Mouse (Mus musculus): ENCODE results near the gene Prkcq. TPM values are rescaled to one million over a fixed set of nuclear protein-coding genes. Genes with fewer than 3 reads are reported as not detected.

Gene Prkcq
- total and polyA plus RNA-seq, 2 experiments from 2014 or later: 4.8 to 5.2 TPM

DNA sequence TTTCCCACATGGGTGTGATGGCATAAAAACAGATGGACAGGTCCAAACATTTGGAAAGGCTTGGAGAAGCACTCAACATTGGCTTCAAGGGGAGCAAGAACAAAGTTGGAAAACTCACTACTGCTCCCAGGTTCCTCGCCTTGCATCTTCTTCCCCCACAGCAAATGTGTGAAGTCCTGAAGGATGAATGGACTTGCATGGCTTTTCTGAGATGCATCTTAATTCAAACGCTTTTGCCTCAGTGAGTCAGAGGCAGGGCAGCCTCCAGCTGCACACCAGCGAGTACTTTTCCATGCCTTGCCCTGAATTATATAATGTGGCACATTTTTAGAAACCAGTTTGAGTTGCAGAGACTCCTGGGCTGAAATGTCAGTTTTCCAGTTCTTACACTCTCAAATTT lies 175.9 kb downstream of the Prkcq start:
- 83% methylated on average over 3 of the region's 3 CpGs for WGBS
- DNase-seq: no peak
- no peak for ATAC-seq

More for the DNA sequence above, 175.9 kb downstream of the Prkcq start:
- Histone ChIP-seq H3K4me3 (ENCODE audit: low read depth, low read length) (no peak overlapping the region), H3K9me3 (ENCODE audit: low read length) (no peaks in the 10 kb centered on the region), H3K4me1 (ENCODE audit: insufficient read depth) (no peaks in the 10 kb centered on the region), H3K27me3 (ENCODE audit: insufficient read depth, low read length) (no peaks in the 10 kb centered on the region), H3K9ac (no peak overlapping the region), H3K27ac (ENCODE audit: low read depth, low read length) (no peak overlapping the region), H3K36me3 (ENCODE audit: insufficient read depth) (no peaks in the 10 kb centered on the region), H3K4me2 (ENCODE audit: low read depth) (no peak overlapping the region)
- TF ChIP-seq CTCF (IDR thresholded peaks at IDR 0.05; ENCODE audit: low read depth): no peak

Measured in forebrain, postnatal 0 days (tissue).